Mouse (Mus musculus): ENCODE results near the gene H2al1a.

DNA sequence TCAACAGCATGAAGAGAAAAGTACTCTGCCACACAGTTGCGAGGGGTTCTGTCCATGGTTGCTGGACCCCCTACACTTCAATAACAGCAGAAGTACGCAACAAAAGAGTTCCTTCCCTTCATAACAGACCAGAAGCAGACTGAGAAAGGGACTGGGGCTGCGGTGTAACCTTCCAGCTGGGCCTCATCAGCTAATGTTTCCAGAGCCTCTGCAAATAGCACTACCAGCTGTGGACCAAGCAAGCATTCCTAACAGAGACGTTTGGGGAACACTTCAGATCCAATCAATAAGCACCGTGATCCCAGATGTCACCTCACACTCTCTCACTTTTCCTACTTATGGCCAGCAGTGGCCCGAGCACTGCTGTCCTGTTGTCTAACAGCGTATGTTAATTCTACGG, 34.1 kb upstream of the H2al1a start:
- TF ChIP-seq CTCF (IDR thresholded peaks at IDR 0.05; ENCODE audit: control insufficient read depth, insufficient read depth, insufficient replicate concordance, low read depth, low read length) (no peak), POLR2A (IDR thresholded peaks at IDR 0.05; ENCODE audit: control insufficient read depth, low read depth, low read length) (no peak)
